Mouse (Mus musculus) spleen, postnatal 10 days (tissue): ENCODE measurements around the gene Mpig6b.

ENCODE experiments used
- DNase-seq, 2 experiments: peaks; one replicate each; pipeline ENCODE4 v3.0.0; 2021 to 2022; ENCODE audit warnings: low spot score in 2 of 2

Mpig6b gene

DNA sequence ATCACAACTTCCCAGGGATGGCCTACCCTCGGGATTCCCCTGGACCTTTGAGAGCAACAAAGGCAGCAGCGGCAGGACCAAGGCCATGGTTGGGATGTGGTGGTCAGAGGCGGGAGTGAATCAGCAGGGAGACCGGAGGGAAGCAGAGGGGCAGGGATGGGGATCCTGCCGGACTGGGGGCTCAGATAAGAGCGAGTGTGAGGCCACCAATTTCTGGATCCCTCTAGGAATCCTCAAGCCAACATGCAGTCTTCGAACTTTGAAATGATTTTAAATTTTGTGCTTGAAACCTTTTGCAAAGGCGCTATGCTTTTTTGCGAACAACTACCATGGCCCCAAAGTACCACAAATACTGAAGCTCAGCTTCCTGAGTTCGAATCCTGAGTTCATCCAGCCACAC, at the start of gene Mpig6b:
Mpig6b (minus strand) TSS at position 101 of the 400 bp plus-strand sequence.
- peak in 1 of 2 experiments; percentile 14 for DNase-seq

DNA sequence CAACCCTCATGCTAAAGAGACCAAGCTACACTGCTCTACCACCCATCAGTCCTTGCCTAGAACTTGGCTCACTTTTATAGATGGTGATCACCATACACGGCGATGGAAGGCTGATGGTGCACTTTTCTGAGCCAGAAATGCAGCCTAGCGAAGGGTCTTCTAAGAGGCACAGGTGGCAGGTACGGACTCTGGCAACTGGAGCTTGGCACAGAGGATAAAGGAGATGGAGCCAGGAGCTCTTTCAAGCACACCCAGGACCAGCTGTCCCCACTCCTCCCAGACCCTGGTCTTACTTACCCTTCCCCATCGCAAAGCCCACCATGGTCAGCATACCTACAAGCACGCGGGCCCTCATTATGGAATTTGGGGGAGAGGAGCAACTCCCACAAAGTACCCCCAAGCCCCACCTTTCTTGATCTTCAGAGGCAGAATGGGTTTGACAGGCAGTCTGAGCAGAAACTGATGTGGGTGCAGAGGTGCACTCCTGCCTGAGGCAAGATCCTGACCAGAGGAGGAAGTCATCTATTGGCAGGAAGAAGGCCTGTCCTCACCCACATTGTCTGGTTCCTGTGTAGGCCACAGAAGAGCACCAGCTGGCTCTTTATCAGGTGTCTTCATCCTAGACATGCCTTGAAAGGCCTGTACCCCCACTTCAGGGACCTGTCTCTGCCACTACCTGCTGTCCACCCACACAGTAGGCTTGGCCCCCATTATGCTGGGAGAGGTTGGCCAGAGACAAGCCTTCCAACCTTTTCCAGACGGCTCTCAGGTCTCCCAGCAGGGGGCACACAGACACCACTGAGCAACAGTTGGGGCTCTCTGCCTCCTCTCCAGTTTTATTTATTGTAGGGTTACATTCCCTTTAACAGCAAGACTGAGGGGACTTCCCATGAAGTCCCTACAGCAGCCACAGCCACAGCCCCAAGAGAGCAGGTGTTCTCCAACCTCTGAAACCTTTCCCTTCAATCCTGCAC, 49.3 kb upstream of the Mpig6b start, which contains the start of gene Ly6g5b:
Ly6g5b (minus strand) TSS at position 383 of the 974 bp plus-strand sequence.
- peak; percentile 27 to 67 for DNase-seq

DNA sequence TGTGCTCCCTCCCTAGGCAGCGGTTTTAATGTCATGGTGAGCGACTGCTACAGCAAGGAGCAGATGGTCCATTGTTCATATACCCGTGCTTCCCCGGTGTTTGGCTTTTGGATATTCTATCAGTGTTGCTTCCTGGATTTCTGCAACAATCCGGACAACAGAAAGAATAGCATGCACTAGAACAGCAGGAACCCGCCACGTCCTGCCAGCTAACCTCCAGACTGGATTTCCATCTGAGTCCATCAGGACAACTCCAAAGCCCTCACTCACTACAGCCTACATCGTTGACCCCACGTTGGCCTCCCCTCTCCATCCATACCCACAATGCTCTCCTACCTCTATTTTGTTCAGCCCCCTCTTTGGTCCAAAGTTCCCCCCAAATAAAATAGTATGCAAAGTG, 45.8 kb upstream of the Mpig6b start:
- DNase-seq = no peak

- DNase-seq = no peak
These were observed 42.1 kb upstream of the Mpig6b start, which contains the start of gene Ly6g5c for GRCm38 (mm10) chr17:35108097-35108496. Ly6g5c (plus strand) TSS chr17:35108279.

- DNase-seq = no peak
These were observed 40.5 kb upstream of the Mpig6b start for GRCm38 (mm10) chr17:35106522-35106921.

DNA sequence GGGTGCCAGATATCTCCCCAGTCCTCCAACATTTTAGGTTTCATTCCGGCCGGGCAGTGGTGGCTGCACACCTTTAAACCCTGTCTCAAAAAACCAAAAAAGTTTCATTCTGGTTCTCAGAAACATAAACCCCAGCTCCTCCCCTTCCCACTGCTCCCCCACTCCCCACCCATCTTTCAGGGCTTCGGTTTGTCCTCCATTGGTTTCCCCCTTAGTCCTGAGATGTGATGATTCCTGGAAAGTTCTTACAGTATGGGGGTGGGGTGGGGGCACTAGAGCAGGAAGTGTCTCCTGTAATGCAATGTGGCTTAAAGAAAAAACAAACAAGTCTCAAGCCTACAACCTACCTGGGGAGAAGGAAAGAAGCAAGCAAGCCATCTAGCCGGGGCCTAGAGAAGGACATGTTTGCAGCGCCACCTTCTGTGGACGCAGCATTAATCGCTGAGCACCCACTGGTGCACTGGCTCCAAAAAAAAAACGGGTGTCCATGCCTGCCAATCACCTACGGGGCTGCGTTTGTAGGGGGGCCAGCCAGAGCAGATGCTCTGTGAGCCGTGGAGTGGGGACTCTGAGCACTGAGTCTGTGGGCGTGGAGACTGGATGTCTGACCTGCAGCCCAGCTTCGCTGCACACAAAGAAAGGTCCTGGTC, 39.9 kb upstream of the Mpig6b start:
- DNase-seq = peak; percentile 26 to 66

GRCm38 (mm10) chr17:35104754-35105153, 38.8 kb upstream of the Mpig6b start:
- DNase-seq = peak; percentile 36 to 57

DNA sequence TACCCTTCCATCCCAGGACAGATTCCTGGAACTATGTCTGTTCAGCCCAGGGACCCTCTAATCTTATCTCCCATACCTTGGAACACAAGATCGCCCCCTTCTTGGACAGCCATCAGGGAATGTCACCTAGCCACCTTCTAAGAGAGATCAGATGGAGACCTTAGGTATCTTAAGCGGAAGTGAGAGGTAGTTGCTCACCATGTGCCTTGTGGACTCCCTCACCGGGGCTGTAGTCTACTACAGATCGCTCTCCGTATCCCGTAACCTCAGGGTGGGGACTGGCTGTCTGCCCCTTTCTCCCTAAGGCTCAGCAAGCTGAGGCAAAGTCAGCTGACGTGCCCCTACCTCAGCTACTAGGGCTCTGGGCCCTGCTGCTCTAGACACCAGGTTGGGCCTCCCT, 38.1 kb upstream of the Mpig6b start:
- peak in 1 of 2 experiments; percentile 45 for DNase-seq

DNA sequence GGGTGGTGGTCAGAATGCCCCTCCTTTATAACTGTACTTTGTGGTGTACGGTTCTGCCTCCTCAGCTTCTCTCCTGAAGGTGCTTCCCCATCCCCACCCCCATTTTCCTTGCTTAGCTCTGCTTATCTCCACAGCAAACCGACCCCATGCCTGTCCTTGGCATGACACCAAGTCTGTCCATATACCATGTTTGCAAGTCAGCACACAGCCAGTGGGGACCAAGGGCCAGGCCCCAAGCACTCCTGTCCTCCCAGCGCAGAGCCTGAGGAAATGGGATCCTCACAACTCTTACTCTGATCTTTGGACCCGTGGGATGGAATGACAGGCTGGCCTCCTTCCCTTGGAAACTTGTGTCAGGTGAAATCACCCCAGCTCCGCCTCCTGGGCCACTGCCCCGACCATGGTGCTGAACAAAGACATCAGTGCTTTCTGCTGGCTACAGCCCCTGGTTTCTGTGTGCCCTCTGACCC, 37.3 kb upstream of the Mpig6b start:
- DNase-seq = peak; percentile 50 to 52

- DNase-seq = no peak
These were observed 36.3 kb upstream of the Mpig6b start for GRCm38 (mm10) chr17:35102299-35102698.

DNA sequence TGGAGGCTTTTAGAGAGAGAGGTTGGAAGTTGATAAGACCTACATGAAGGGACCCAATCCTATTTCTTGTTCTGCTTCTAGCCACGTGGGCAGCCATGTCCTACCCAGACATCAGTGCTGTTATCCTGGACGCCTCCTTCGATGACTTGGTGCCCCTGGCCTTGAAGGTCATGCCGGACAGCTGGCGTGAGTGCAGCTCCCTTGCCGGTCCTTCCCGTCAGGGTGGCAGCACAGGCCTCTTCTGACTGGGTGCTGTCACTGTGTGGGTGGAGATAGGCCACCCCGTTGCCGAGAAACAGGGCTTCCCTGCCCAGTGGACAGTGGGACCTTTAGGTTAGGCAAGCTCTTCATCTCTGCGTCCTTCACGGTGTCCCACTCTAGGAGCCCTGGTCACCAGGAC, 35.2 kb upstream of the Mpig6b start:
- DNase-seq = no peak

GRCm38 (mm10) chr17:35100196-35100765, 34.3 kb upstream of the Mpig6b start:
- DNase-seq = no peak

- DNase-seq = peak in 1 of 2 experiments; percentile 72
These were observed 31.2 kb upstream of the Mpig6b start for GRCm38 (mm10) chr17:35097164-35097655.

- no peak for DNase-seq
These were observed 30.6 kb upstream of the Mpig6b start for GRCm38 (mm10) chr17:35096597-35096996.

GRCm38 (mm10) chr17:35094475-35095365, 28.7 kb upstream of the Mpig6b start:
- DNase-seq = no peak

DNA sequence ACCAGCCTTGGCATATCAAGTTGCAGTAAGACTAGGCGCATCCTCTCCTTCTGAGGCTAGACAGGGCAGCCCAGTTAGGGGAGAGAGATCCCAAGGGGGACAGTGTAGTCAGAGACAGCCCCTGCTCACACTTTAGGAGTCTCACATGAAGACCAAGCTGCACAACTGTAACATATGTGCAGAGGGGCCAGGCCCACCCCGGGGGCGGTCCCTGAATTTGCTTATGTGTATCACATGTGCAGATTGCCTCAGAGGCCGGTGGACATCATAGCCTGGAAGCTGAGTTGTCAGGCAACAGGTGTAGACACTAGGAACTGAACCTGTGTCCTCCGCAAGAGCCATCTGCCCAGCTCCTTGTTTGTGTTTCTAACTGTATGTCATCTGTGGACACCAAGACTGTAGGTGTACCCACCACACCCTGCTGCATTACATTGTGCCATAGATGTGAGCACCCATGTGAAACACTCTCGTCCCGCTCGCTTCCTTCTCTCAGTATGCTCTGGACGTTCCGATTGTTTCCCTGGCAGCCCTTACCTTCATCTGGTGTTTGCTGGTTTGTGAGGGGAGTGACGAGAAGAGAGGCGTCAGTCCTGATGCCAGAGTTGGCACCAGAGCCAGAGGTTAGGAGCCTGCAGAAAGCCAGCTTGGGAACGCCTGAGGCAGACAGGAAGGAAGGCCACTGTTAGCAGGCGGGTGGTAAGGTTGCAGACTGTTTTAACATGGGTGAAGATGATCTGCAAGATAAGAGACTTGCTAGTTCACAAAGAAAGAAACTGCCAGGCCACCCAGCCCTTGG, 26.6 kb upstream of the Mpig6b start:
- no peak for DNase-seq

- DNase-seq = peak; percentile 56 to 72
These were observed 24.4 kb upstream of the Mpig6b start for GRCm38 (mm10) chr17:35090166-35090932.

- peak; percentile 95 to 98 for DNase-seq
These were observed 23.1 kb upstream of the Mpig6b start, which contains the start of gene Abhd16a for GRCm38 (mm10) chr17:35088825-35089644. Abhd16a (plus strand) TSS chr17:35089263.
